Mouse (Mus musculus) midbrain, embryonic 14.5 days (tissue): ENCODE measurements around the gene Cma1. TPM values are rescaled to one million over a fixed set of nuclear protein-coding genes. Genes with fewer than 3 reads are reported as not detected.
"Not testable (repeated sequence)": the region's sequence is repeated elsewhere in the genome, so short reads cannot be mapped to it uniquely, and the experiment has no call there.

Source experiments
- ATAC-seq: fragments of 200-750 bp; cut with Nextera tagmentation; 2 replicates; pipeline ENCODE4 v1.8.0; 2017; ENCODE audit warnings: moderate number of reproducible peaks, moderate library complexity; ENCODE audit not compliant: low FRiP score, low TSS enrichment
- DNase-seq: peaks from one replicate; pipeline ENCODE4 v3.0.0-alpha.2; 2015
- H3K27ac ChIP-seq: fragments of 300-500 bp; sonication (generic); replicated peaks from 2 replicates; pipeline ENCODE4 v1.5.1; 2014; ENCODE audit warnings: mild to moderate bottlenecking, low read depth, low read length, moderate library complexity
- H3K27me3 ChIP-seq: fragments of 300-500 bp; sonication (generic); 2 replicates; pipeline ENCODE4 v1.6.1; 2014; ENCODE audit warnings: low read length, control low read depth, mixed read lengths; ENCODE audit not compliant: control insufficient read depth, insufficient read depth
- H3K36me3 ChIP-seq: fragments of 300-500 bp; sonication (generic); 2 replicates; pipeline ENCODE4 v1.6.1; 2014; ENCODE audit warnings: low read length, control low read depth; ENCODE audit not compliant: control insufficient read depth, insufficient read depth
- H3K4me1 ChIP-seq: fragments of 300-500 bp; sonication (generic); 2 replicates; pipeline ENCODE4 v1.6.1; 2014; ENCODE audit warnings: mild to moderate bottlenecking, antibody characterized with exemption, low read length, control low read depth; ENCODE audit not compliant: control insufficient read depth, insufficient read depth
- H3K4me2 ChIP-seq: fragments of 300-500 bp; sonication (generic); 2 replicates; pipeline ENCODE4 v1.6.1; 2014; ENCODE audit warnings: mild to moderate bottlenecking, low read length, moderate library complexity
- H3K4me3 ChIP-seq: fragments of 300-500 bp; sonication (generic); replicated peaks from 2 replicates; pipeline ENCODE4 v1.5.1; 2014; ENCODE audit warnings: low read depth, low read length
- H3K9ac ChIP-seq: fragments of 300-500 bp; sonication (generic); replicated peaks from 2 replicates; pipeline ENCODE4 v1.6.1; 2014; ENCODE audit warnings: mild to moderate bottlenecking, low read length, moderate library complexity
- H3K9me3 ChIP-seq: fragments of 300-500 bp; sonication (generic); 2 replicates; pipeline ENCODE4 v1.6.1; 2016; ENCODE audit warnings: low read length, control low read depth, mixed read lengths; ENCODE audit not compliant: control insufficient read depth
- WGBS: fragments of 180-500 bp; shearing (Covaris S2); extraction: QIAGEN DNeasy Blood & Tissue Kit; methylation state at CpG from one replicate; pipeline ENCODE4 v1.1.7; 2014; 5-methylcytosine and 5-hydroxymethylcytosine counted together
- polyA plus RNA-seq: library from polyadenylated mRNA; unstranded; fragments of >200 nt; fragmentation: Nextera tagmentation; extraction: Ambion mirVana; gene quantifications from 2 replicates; pipeline ENCODE4 v1.2.1, GENCODE M21; 2014

Gene Cma1
- polyA plus RNA-seq, result 0.26 TPM in 1 of 2 replicates, not detected in the other

GRCm38 (mm10) chr14:55944575-55944974 is at the start of gene Cma1:
Gene Cma1, minus strand, starts transcription at chr14:55944675.
- Histone ChIP-seq H3K36me3 (no peaks in the 10 kb centered on the region), H3K9ac (no peak within 1 kb of the TSS), H3K4me1 (no peaks in the 10 kb centered on the region), H3K27ac (no peak within 1 kb of the TSS), H3K27me3 (no peaks in the 10 kb centered on the region), H3K4me2 (no peak within 1 kb of the TSS), H3K9me3 (no peaks in the 10 kb centered on the region), H3K4me3 (no peak within 1 kb of the TSS)
- DNase-seq (no peak), ATAC-seq (no peak)
- 75% methylated on average over 4 of the region's 4 CpGs for WGBS

- H3K4me1 ChIP-seq, DNase-seq, H3K4me2 ChIP-seq, H3K27ac ChIP-seq, H3K36me3 ChIP-seq, H3K9ac ChIP-seq, ATAC-seq, H3K9me3 ChIP-seq, H3K27me3 ChIP-seq, H3K4me3 ChIP-seq: not testable (repeated sequence)
- 94% methylated on average over 1 of the region's 3 CpGs for WGBS
These were observed 43.0 kb upstream of the Cma1 start for GRCm38 (mm10) chr14:55987464-55987863.

- DNase-seq, result peak; percentile 8
- not testable (repeated sequence) for H3K4me1 ChIP-seq, H3K4me2 ChIP-seq, H3K9ac ChIP-seq, H3K4me3 ChIP-seq, ATAC-seq, H3K27ac ChIP-seq, H3K27me3 ChIP-seq, H3K9me3 ChIP-seq, H3K36me3 ChIP-seq
- 41% methylated on average over 2 of the region's 2 CpGs for WGBS
These were observed 19.4 kb upstream of the Cma1 start for GRCm38 (mm10) chr14:55963900-55964299.

- ATAC-seq (no peak), DNase-seq (peak; percentile 32)
- no peaks in the 10 kb centered on the region for H3K36me3 ChIP-seq
- no peaks in the 10 kb centered on the region for H3K4me1 ChIP-seq
- no peak overlapping the region for H3K27ac ChIP-seq
- no peak overlapping the region for H3K9ac ChIP-seq
- H3K27me3 ChIP-seq, result no peaks in the 10 kb centered on the region
- H3K4me2 ChIP-seq, result no peak overlapping the region
- H3K4me3 ChIP-seq, result no peak overlapping the region
- WGBS, result 0% methylated on average over 1 of the region's 1 CpGs
- H3K9me3 ChIP-seq, result no peaks in the 10 kb centered on the region
These were observed 18.8 kb upstream of the Cma1 start for GRCm38 (mm10) chr14:55963263-55963662.

GRCm38 (mm10) chr14:55950346-55951030 is 6.0 kb upstream of the Cma1 start, which contains the start of gene Cma2:
Gene Cma2, plus strand, starts transcription at chr14:55950980.
- ATAC-seq (no peak), DNase-seq (no peak)
- no peak within 1 kb of the TSS for H3K4me2 ChIP-seq
- no peaks in the 10 kb centered on the region for H3K9me3 ChIP-seq
- H3K27me3 ChIP-seq, result no peaks in the 10 kb centered on the region
- H3K36me3 ChIP-seq, result no peaks in the 10 kb centered on the region
- 90% methylated on average over 6 of the region's 6 CpGs for WGBS
- H3K27ac ChIP-seq, result no peak within 1 kb of the TSS
- H3K4me3 ChIP-seq, result no peak within 1 kb of the TSS
- no peaks in the 10 kb centered on the region for H3K4me1 ChIP-seq
- H3K9ac ChIP-seq, result no peak within 1 kb of the TSS

- no peaks in the 10 kb centered on the region for H3K27me3 ChIP-seq
- H3K4me3 ChIP-seq, result no peak overlapping the region
- H3K36me3 ChIP-seq, result no peaks in the 10 kb centered on the region
- no peak for DNase-seq
- no peaks in the 10 kb centered on the region for H3K9me3 ChIP-seq
- 87% methylated on average over 2 of the region's 2 CpGs for WGBS
- no peak overlapping the region for H3K27ac ChIP-seq
- H3K4me2 ChIP-seq, result no peak overlapping the region
- H3K9ac ChIP-seq, result no peak overlapping the region
- ATAC-seq, result no peak
- H3K4me1 ChIP-seq, result no peaks in the 10 kb centered on the region
These were observed 1.9 kb upstream of the Cma1 start for GRCm38 (mm10) chr14:55946269-55946969.

GRCm38 (mm10) chr14:55943601-55944000 is 874 bp downstream of the Cma1 start:
- 86% methylated on average over 11 of the region's 11 CpGs for WGBS
- no peak overlapping the region for H3K9ac ChIP-seq

GRCm38 (mm10) chr14:55940070-55940800 is 4.2 kb downstream of the Cma1 start:
- Histone ChIP-seq H3K4me2 (no peak overlapping the region), H3K27ac (no peak overlapping the region), H3K4me3 (no peak overlapping the region), H3K9me3 (no peaks in the 10 kb centered on the region), H3K27me3 (no peaks in the 10 kb centered on the region), H3K36me3 (no peaks in the 10 kb centered on the region), H3K9ac (no peak overlapping the region), H3K4me1 (no peaks in the 10 kb centered on the region)
- WGBS, result 57% methylated on average over 7 of the region's 7 CpGs
- DNase-seq, result peak; percentile 27
- ATAC-seq, result no peak

More at GRCm38 (mm10) chr14:55943601-55944000, 874 bp downstream of the Cma1 start:
- DNase-seq, result no peak
- ATAC-seq, result no peak
- no peak overlapping the region for H3K27ac ChIP-seq
- H3K36me3 ChIP-seq, result no peaks in the 10 kb centered on the region
- H3K4me1 ChIP-seq, result no peaks in the 10 kb centered on the region
- H3K9me3 ChIP-seq, result no peaks in the 10 kb centered on the region
- H3K4me3 ChIP-seq, result no peak overlapping the region
- H3K27me3 ChIP-seq, result no peaks in the 10 kb centered on the region
- no peak overlapping the region for H3K4me2 ChIP-seq
